Mouse (Mus musculus) G1E (cell line): ENCODE measurements around the gene Yjefn3.

Experiments used
- CTCF ChIP-seq: IDR thresholded peaks from 2 replicates; pipeline ENCODE4 v1.5.1; 2012; ENCODE audit warnings: low read depth, low read length, inconsistent platforms, mixed read lengths
- GATA1 ChIP-seq: IDR thresholded peaks from 2 replicates; pipeline ENCODE4 v1.6.1; 2012; ENCODE audit warnings: borderline replicate concordance, low read length, inconsistent platforms, mixed read lengths

DNA sequence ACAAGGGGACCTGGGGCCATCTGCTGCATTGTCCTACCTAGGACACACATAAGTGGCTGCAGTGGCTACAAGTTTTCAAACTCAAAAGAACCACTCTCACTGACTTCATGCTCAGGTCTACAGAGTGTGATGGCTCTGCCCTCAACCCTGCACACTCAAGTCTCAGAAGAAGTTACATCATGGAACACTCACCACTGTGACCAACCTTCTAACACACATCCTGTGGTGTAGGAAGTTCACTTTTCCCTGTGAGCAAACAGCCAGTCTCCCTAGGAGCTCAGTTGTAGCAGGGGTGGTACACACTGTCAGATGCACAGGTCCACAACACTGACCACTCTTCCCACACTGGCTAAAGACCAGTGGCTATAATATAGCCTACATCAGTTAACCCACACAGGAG lies 16.0 kb upstream of the Yjefn3 start:
- no peak for TF ChIP-seq GATA1
- no peak for TF ChIP-seq CTCF
